Mouse (Mus musculus) granulocyte monocyte progenitor cell, adult 5-6 weeks (primary cell): Measurements from ENCODE around the gene Atp13a3. TPM values are rescaled to one million over a fixed set of nuclear protein-coding genes. Genes with fewer than 3 reads are reported as not detected.
"Not testable (repeated sequence)": the region's sequence is repeated elsewhere in the genome, so short reads cannot be mapped to it uniquely, and the experiment has no call there.

ENCODE experiments used
- ATAC-seq: replicated peaks from 2 replicates; pipeline ENCODE4 v1.8.0; 2016; ENCODE audit warnings: mild to moderate bottlenecking, moderate TSS enrichment, inconsistent platforms; ENCODE audit not compliant: poor library complexity, severe bottlenecking
- total RNA-seq, 2 experiments: library from RNA; stranded (forward) in 1 of 2; stranded (reverse) in 1 of 2; fragments of 200-712, 200-1000 nt in 1 of 2; fragments of >200 nt in 1 of 2; fragmentation: Nextera tagmentation in 1 of 2; gene quantifications; 2 replicates each; pipeline ENCODE4 v1.2.3; 2014 to 2017

The Atp13a3 gene
- total RNA-seq, 2 experiments from 2014 or later: 74.9 to 87.1 TPM

DNA sequence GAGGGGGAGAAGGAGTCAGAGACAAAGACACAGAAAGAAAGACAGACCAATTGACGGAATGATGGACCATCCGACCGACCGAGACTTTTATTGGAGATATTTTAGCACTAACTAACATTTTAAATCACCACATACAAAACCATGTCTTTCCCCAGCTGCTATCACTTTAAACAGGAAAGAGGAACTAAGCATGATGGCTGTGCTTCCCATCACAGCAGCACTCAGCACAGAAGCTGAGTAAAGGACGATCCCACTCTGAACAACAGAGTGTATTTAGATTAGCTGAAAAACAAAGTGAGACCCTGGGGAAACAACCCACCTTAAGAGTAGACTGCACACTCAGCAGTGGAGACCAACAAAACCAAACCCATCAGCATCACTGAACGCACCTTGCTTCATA lies 41.2 kb downstream of the Atp13a3 start:
- peak; percentile 68 for ATAC-seq

DNA sequence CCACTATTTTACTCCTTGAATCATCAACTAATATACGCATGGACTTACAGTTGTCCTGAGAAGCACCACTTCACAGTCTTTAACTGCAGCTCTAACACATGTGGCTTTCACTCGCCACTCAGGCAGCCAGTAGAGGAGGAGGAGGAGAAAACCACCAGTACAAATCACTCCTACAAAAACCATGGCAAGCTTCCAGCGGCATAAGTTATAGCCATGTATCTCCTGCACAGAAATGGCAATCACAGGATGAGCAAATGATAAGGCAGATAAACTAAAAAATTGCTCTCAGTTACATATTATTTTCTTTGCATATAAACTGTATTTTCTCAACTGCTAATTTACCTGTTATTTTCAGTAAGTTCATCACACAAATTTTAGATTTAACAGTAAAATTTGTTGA lies 43.2 kb downstream of the Atp13a3 start:
- ATAC-seq: no peak

DNA sequence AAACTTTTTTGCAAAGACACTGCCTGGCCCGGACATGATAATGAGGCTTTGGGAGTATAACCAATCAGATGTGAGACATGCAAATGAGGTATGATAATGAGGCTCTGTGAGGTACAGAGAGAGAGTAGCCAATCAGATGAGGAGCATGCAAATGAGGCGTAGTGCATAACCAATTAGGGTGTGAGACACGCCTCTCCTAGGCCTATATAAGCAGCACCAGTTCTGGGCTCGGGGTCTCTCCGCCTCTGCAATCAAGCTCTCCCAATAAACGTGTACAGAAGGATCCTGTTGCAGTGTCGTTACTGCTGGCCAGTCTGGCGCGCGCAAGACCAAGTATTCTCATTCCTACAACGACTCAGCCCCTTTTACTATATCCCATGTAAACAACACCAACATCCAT lies 52.3 kb downstream of the Atp13a3 start:
- not testable (repeated sequence) for ATAC-seq

DNA sequence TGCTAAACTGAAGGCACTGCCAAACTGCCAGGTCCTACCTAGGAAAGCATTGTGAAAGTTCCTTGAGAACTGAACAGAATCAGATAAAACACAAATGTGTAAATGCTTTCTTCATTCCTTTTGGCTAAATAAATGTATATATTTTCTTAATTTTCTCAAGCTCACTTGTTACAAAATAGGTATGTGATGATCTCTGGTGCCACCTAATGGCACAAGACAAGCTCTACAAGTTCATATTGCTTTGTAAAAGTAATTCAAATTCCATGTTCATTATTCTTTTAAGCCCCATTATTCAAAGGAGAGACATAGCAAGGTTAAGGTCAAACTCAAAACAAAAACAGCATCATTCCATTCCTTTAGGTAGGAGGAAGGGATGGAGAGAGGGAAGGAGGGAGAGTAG lies 91.5 kb downstream of the Atp13a3 start:
- no peak for ATAC-seq

DNA sequence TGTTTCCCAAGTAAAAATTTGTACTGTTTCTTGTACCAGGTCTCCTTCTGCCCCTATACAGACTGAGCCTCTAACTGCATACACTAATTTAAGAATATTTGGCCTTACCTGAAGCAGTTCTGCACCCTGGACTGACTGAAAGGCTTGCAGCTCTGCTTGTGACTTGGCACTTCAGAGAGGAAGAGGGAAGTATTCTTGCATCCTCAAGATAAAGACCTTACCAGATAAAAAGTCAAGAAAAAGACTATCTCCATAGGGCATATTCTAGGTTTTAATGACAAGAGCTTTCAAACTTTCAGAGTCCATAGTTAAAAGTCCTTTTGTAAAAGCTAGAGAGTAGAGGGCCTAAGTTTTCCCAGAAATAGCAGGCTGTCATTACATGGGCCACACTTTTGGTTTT lies 95.1 kb downstream of the Atp13a3 start, which contains the start of gene Gp5:
Gene Gp5 (minus strand): TSS at position 133 of the 400 bp plus-strand sequence.
- ATAC-seq: no peak

DNA sequence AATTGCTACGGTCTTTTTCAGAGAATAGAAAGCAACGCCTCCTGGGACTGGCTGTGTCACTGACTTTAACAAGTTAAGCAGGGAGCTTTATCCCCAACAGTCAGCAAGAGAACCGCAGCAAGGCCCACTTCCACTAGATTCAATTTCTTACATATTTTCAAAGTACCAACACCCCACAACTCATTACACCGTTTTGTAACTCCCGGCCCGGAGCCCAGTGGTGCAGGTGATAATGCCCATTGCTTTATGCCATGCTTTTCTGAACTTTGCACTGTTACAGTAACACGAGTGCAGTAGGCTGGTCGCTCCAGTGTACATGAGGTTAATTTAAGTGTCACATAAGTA lies 95.6 kb downstream of the Atp13a3 start:
- ATAC-seq: no peak

DNA sequence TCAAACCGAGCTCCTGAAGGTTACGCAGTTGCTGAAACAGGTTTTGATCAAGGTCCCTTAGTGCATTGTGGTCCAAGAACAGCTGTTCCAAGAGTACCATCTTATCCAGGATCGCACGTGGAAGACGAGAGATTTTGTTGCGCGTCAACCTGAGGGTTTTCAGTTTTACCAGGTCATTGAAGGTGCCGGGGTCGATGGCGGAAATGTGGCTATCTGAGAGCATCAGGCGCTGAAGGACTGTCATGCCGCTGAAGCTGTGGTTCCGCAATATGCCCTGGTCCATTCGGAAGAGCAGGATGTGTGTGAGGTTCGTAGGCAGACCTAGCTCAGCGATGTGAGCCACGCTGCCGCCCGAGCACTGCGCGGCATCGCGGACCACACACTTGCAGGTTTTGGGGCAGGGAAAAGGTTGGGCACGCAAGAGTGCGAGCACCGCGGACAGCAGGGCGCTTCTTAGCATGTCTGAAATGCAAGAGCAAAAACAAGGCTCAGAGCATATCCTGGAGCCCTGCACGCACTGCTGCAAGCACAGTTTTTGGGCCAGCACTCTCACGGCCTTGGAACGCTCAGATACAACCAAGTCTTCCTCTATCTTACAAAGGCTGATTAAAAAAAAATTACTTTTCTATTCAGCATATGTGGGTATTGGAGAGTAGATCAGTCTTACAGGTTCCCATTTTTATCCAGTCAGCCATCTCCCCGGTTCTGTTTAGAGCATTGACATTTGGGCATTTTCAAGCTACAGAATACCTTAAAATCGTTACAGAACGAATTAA lies 96.2 kb downstream of the Atp13a3 start:
- peak; percentile 62 for ATAC-seq

DNA sequence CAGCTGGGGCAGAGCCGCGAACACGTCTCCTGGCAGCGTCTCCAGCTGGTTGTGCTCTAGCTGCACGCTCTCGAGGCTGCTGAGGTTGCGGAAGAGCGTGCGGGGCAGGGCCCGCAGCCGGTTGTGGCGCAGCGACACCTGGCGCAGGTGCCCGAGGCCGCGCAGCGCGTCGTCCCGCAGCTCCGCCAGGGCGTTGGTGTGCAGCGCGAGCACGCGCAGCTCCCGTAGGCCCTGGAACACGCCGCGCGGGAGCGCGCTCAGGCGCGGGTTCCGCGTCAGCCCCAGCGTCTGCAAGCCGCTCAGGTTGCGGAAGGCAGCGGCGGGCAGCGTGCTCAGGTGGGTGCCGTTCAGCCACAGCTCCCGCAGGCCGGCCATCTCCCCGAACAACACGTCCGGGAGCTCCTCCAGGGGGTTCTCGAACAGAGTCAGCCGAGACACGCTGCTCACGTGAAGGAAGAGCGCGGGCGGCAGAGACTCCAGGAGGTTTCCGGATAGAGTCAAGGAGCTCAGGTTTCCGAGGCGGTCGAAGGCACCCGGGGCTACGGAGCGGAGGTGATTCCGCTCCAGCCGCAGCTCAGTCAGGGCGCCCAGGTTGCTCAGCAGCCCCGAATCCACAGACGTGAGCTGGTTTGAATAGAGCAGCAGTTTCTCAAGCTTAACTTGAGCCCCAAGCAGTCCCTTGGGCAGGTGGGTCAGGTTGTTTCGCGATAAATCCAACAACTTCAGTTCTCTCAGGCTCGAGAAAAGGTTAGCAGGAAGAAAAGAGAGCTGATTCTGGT lies 97.0 kb downstream of the Atp13a3 start:
- ATAC-seq: peak; percentile 40

DNA sequence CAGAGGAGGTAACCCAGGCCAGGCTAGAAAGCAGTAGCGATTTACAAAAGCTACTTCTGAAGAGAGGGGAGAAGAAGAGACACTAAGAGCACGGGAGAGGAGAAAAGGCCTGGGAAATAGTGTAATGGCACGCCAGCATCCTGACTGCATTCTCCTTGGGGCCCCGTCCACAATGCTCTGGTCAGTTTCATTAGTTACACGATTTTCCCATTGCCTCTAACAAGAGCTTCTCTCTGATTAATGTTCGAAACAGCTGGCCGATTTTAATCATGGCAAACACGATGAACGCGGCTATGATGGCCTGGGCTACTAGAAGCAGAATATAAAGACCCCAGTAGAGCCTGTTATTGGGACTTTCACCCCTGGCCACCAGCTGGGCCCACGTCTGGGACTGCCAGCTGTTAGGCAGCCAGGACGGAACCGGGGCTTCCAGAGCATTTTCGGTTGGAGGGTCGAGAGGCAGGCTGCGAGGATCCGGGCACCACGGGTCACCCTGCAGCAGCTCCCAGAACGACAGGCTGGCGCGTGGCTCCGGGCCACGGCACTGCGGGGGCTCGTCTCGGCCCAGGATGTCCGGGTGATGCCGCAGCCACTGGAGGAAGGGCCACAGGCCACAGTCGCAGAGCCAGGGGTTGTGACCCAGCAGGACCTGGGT lies 97.7 kb downstream of the Atp13a3 start:
- peak; percentile 31 for ATAC-seq

DNA sequence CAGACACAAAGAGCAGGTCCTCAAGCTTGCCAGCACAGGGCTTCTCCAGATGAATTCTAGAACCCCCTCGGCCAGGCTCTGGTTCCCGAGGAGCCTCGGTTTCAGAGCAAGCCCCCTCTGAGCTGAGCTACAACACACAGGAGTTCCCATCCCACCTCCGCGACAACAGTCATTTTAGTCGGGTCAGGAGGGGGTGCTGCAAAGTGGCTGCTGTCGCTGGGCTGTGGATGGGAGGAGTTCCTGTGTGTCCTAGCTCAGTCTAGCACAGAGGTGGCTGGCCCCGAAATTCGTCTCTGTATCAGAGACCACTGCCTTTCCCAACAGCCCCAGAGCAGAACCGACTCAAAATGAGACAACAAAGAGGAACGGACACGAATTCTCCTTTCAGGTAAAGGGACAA lies 98.5 kb downstream of the Atp13a3 start:
- ATAC-seq: no peak

DNA sequence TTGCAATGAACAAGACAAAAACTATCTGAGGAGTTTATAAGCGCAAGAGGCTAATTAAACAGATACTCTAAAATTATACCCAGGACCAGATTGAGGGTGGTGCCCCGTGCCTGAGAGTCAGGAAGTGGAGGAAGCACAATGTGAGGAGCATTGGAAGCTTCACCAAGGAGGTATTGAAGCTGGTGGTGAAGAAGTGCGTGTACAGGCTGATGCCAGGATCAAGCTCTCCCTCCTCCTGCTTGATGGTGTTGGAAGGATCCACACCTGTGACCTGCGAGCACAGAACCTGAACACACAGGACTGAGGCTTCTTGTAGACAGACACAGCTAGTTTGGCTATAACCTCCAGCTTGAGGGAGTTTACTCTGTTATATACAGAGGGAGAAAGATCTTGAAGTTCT lies 99.7 kb downstream of the Atp13a3 start:
- no peak for ATAC-seq

DNA sequence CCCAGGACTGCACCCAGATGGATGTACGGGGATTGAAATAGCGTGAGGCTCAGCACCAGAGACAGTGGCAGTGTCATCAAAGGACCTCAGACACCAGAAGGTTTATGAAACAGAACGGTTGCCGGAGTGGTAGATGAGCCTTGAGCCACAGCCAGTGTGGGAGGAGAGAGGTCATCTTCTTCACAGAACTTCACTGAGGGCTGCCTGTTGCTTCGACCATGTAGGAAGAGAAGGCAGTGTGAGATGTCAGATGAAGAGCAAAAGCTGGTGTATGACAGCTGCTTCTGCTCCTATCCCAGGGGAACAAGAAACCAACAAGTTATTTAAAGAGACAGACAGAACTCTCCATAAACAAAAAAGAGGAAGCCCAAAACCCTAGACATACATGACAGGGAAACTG lies 101.5 kb downstream of the Atp13a3 start:
- no peak for ATAC-seq

DNA sequence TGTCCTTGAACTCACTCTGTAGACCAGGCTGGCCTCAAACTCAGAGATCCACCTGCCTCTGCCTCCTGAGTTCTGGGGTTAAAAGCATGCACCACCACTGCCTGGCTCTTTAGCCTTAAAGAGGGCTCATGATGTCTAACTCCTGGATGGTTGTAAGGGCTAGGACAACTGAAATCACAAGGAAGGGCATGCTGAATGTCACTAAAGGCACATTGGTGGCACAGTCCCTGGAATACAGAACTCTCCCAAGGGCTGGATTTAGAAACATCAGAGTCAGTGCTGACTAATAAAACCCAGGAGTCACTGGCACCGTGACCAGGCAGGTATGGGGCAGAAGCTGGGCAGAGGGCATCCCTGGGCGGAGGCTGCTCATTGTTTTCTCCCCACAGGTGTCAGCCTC lies 102.4 kb downstream of the Atp13a3 start:
- no peak for ATAC-seq

DNA sequence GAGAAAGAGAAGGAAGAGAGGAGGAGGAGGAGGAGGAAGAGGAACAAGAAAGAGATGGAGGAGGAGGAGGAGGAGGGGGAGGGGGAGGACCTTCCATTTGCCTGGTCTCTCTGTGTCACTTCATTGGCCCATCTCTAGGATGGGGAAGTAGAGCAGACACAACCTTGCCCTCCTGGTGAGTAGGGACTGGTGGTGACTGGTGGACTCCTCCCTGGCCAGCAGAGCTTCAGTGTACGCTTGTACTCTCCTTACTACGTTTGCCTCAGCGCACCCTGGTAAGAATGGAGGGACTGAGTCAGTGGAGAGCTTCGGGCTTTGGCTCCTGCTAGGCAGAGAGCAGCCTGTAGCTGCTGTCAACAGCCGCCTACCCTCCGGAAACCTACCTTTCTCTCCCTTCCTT lies 103.1 kb downstream of the Atp13a3 start:
- ATAC-seq: peak; percentile 47

DNA sequence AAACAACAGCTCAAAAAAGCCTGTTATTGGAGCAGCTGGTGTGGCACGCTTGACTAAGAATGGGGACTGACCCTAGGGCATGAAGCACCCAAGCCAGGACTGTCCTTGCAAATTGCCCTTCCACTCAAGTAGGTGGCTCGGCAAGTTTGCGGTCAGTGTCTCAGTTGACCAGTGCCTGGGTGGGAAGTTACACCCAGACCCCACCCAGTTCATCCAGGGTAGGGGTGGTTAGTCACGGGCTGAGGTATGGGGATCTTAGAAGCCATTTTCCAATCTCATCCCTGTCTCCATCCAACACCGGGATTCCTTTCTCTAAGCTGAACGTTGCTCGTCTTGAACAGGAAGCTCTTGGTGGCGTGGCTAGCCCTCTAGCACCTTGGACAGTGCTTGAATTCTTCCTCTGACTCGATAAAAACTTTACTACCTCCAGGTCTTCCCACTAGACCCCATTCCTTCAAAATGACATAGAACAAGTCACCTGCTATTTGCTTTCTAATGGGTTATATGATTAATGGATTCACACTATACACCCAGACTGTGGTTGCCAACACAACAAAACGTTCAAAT lies 106.0 kb downstream of the Atp13a3 start:
- ATAC-seq: no peak

DNA sequence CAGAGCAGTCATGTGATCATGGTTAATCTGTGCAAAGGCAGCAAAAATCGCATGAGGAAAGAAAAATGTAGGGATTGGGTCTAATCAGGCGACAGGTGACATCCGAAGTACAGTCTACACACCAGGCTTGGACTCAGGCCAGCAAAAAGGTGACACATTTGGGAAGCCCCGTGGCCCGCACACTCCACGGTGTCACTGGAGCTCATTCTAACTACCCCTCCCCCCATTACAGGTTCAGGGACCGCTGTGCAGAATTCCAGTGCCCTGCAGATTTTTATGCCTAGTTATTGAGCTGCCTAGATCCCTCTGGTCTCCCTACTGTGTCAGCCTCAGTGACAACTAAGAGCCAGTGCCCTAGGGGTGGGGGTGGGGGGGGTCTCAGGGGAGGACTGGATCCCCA lies 108.3 kb downstream of the Atp13a3 start:
- ATAC-seq: no peak

DNA sequence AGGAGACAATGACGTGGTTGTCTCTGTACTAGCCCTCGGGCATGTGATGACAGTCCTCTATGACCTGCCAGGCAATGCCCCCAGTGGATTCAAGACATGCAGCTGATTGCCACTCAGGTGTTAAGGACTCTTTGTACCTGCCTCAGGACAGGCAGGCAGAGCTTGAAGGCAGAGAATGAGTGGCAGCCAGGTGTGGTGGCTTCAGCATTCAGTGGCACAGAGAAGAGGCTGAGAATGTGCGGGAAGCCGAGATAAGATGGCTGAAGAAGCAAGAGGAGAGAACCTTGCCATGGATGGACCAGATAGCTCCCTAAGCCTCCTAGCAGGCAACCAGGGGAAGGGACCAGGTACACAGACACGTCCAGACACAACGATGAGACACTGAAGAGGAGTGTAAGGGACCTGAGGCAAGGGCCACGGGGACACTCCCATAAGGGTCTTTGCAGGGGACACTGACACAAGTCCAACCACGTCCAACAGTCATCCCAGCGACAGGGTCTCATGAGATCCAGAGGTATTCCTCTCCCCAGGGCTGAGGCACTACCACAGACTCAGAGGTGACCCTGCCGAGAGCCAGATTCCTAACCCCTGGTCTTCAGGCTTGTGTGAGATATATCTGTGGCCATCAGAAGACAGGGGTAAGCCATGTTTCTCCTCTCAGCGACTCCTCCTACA lies 109.0 kb downstream of the Atp13a3 start:
- ATAC-seq: no peak

DNA sequence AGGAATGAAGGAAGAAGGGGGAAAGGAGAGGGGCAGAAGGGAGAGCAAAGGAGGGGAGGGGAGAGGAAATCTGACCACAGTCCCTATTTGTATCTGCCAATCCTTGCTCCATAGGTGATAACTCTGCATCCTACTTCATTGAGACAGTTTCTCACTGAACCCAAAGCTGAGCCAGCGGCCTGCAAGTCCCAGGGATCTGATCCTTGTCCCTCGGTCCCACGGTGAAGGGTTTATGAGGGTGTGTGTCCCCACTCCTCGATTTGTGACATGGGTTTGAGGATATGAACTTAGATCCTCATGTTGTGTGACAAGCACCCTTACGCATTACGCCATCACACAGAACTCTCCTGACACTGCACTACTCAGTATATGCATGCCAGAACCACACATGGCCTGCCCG lies 110.7 kb downstream of the Atp13a3 start:
- no peak for ATAC-seq

DNA sequence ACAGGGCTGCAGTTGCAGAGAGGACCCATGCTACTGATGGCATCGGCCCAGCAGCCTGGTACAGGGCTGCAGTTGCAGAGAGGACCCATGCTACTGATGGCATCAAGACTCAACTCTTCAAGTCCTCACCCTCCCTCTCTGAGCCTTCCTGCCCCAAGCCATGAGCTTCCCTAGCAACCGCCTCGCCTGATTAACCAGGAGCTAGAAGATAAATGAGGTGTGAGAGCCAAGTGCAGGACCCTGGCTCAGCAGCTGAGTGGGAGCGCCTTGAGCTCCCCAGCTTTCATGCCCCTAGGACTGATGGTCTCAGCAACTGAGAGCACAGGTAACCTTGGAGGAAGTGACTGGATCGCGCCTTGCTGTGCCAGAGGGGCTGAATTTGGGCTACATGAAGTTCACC lies 115.3 kb downstream of the Atp13a3 start:
- no peak for ATAC-seq

DNA sequence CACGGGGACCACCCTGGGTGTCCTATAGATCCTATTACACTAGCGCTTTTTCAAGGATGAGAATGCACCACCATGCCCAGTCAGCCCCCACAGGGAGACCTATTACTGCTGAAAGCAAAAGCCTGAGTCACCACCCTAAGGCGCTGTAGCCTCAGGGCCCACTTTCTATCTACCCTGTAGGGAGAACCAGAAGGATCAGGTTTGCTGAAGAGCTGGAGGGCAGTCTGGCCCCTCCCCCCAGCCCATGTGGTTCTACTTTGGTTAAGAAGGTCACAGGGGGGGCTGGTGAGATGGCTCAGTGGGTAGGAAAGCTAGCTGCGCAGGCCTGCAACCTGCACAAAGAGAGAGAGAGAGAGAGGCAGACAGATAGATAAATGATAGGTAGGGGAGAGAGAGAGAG lies 120.1 kb downstream of the Atp13a3 start:
- ATAC-seq: no peak
